Mouse (Mus musculus) kidney, embryonic 16.5 days (tissue): Measurements from ENCODE around the gene Olfr1494. TPM values are rescaled to one million over a fixed set of nuclear protein-coding genes. Genes with fewer than 3 reads are reported as not detected.

ENCODE experiments used
- polyA plus RNA-seq: library from polyadenylated mRNA; unstranded; fragments of >200 nt; fragmentation: Nextera tagmentation; extraction: Ambion mirVana; gene quantifications from 2 replicates; pipeline ENCODE4 v1.2.1, GENCODE M21; 2015

Gene Olfr1494
- polyA plus RNA-seq, 1 experiment from 2014 or later, result not detected

Other genes with a start within 250 kb of the Olfr1494 start
- gene Olfr1477, start 239.2 kb upstream of the Olfr1494 start, polyA plus RNA-seq, result not detected in 2 replicates
- not detected in 2 replicates for gene Olfr1480, start 211.8 kb upstream of the Olfr1494 start, polyA plus RNA-seq
- not detected in 2 replicates for gene Olfr1484, start 156.2 kb upstream of the Olfr1494 start, polyA plus RNA-seq
- not detected in 2 replicates for gene Olfr1487, start 122.4 kb upstream of the Olfr1494 start, polyA plus RNA-seq
- not detected in 2 replicates for gene Olfr1489, start 108.1 kb upstream of the Olfr1494 start, polyA plus RNA-seq
- not detected in 2 replicates for gene Olfr1490, start 88.6 kb upstream of the Olfr1494 start, polyA plus RNA-seq
- gene Olfr1491, start 42.5 kb upstream of the Olfr1494 start, polyA plus RNA-seq, result not detected in 2 replicates
- gene Olfr1493-ps1, start 16.4 kb upstream of the Olfr1494 start, polyA plus RNA-seq, result not detected in 2 replicates
- not detected in 2 replicates for gene Olfr1495, start 24.9 kb downstream of the Olfr1494 start, polyA plus RNA-seq
- not detected in 2 replicates for gene Olfr1496, start 38.1 kb downstream of the Olfr1494 start, polyA plus RNA-seq
- gene Olfr1497, start 58.5 kb downstream of the Olfr1494 start, polyA plus RNA-seq, result not detected in 2 replicates
- not detected in 2 replicates for gene Olfr1499, start 79.7 kb downstream of the Olfr1494 start, polyA plus RNA-seq
- gene Olfr1500, start 90.8 kb downstream of the Olfr1494 start, polyA plus RNA-seq, result not detected in 2 replicates
- not detected in 2 replicates for gene Olfr1501, start 111.0 kb downstream of the Olfr1494 start, polyA plus RNA-seq
- not detected in 2 replicates for gene Olfr1502, start 122.1 kb downstream of the Olfr1494 start, polyA plus RNA-seq
- not detected in 2 replicates for gene Olfr1504, start 158.2 kb downstream of the Olfr1494 start, polyA plus RNA-seq
- not detected in 2 replicates for gene Olfr1505, start 173.8 kb downstream of the Olfr1494 start, polyA plus RNA-seq